Mouse (Mus musculus): ENCODE measurements around the gene Hist1h2bl.
"Not testable (repeated sequence)": the region's sequence is repeated elsewhere in the genome, so short reads cannot be mapped to it uniquely, and the experiment has no call there.

The Hist1h2bl gene

GRCm38 (mm10) chr13:21722373-21722925 is 6.5 kb upstream of the Hist1h2bl start:
- no peak for DNase-seq

GRCm38 (mm10) chr13:21721757-21722372 is 5.9 kb upstream of the Hist1h2bl start, which contains the start of gene Hist1h2bm:
Gene Hist1h2bm (plus strand): TSS chr13:21722044.
- DNase-seq, result peak; percentile 11 to 52

GRCm38 (mm10) chr13:21721107-21721756 is 5.3 kb upstream of the Hist1h2bl start:
- not testable (repeated sequence) for DNase-seq

DNA sequence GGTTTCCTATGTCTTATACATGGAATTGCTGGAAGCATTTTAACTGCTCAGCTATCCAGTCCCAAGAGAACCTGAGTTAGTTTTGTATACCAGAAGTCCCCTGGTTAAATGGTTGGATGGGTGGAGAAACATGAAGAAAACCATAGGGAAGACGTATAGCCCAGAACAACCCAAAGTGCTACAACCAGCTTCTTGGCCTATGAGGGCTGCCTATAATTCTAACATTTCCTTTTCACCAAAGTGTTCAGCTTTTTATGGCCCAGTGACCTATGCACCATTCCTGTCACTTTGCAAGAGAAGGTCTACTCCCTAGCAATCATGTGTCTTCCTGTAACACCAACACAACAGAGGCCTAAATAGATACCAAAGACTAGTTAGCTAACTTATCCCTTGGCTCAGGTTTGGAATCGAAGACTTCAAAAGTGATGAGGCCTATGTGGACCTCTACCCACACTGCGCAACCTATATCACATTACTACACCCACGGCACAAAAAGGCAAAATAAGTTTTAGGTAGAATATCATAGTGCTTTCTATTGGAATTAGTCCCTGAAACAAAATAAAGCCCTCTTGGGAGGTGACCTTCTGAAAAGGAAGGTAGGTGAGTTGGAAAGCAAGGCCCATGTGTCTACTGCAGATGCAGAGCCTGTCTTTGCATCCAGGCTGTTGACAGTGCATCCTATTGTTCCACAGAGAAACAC is 2.6 kb upstream of the Hist1h2bl start:
- no peak for DNase-seq

GRCm38 (mm10) chr13:21717397-21718357 is 1.7 kb upstream of the Hist1h2bl start, which contains the start of gene Hist1h3h:
Gene Hist1h3h (plus strand): TSS chr13:21717659.
- DNase-seq, result peak; percentile 41 to 46

DNA sequence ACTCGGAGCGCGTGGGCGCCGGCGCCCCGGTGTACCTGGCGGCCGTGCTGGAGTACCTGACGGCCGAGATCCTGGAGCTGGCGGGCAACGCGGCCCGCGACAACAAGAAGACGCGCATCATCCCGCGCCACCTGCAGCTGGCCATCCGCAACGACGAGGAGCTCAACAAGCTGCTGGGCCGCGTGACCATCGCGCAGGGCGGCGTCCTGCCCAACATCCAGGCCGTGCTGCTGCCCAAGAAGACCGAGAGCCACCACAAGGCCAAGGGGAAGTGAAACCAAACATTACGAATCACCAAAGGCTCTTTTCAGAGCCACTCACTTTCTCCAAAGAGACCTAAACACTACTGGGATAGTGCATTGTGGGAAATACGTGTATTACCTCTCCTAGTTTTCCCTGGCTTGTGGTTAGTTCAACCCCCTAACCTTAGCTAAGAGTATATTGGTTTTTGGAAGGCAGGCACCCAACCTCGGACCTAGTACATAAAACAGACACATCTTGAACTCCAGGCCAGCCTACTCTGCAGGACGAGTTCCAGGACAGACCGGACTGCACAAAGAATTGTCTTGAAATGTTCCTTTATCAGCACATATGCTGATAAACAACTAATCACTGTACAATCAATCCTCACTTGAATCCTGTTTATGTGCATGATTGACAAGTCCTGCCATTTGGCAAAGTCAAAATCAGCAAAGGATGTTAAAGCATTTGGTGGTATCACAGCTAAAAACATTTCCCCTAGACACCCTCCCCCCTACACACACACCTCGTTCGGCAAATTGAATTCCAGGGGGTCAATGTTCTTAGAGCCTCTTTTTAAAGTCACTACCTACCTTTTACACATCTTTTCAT is 823 bp upstream of the Hist1h2bl start:
- not testable (repeated sequence) for DNase-seq

GRCm38 (mm10) chr13:21715131-21715863 is 646 bp downstream of the Hist1h2bl start:
- no peak for DNase-seq

DNA sequence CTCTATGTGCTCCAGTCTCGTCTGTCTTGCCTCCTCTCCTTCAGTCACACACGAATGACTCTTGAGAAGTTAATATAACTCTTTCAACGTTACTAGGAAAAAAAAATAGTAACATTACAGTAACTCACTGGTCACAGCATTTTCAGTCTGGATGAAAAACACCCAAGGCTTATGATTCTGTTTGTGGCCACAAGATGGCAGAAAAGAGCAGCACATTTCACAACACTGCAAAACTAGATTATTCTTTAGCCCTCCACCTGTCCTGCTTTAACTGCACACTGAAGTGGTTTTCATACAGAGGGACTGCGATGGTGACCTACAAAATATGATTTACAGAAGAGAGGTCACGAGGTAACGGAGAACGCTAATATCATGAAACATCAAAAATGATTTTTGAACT is 1.2 kb downstream of the Hist1h2bl start:
- peak; percentile 37 to 66 for DNase-seq

- DNase-seq, result no peak
These were observed 4.2 kb downstream of the Hist1h2bl start for GRCm38 (mm10) chr13:21711698-21712097.

DNA sequence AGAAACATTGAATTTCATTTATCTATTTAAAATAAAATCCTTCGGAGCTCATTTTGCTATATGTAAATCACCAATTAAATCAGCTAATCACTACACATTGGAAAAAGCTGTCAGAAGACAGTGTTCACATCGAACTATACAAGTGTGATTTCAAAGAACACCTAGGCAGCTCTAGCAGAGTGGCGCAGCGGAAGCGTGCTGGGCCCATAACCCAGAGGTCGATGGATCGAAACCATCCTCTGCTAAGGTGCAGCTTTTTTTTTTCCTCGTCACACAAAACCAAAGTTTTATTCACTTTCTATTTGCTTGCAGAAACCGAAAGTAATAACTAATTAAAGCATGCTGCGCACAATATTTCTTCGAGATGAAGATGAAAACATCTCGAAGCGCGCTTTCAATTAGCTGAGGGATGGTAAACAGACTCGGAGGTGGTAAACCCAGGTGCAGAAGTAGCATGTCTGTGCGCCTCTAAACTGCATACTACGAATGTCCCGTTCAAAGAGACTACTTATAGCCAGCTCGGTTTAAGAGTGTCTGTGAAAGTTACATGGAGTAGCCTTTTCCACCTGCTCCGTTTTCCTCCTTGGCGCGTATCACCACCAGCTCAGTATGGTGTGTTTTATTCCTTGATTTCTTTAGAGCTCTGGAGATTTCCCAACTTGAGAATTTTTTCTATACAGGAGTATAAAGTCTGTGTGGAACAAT is 5.0 kb downstream of the Hist1h2bl start:
- DNase-seq, result peak; percentile 60 to 80

- peak; percentile 73 to 87 for DNase-seq
These were observed 5.8 kb downstream of the Hist1h2bl start for GRCm38 (mm10) chr13:21710031-21710711.

- no peak for DNase-seq
These were observed 9.3 kb downstream of the Hist1h2bl start for GRCm38 (mm10) chr13:21706669-21707068.

GRCm38 (mm10) chr13:21697811-21698210 is 18.1 kb downstream of the Hist1h2bl start, which contains the start of gene Olfr1359:
Gene Olfr1359 (plus strand): TSS chr13:21698111.
- DNase-seq, result no peak

GRCm38 (mm10) chr13:21677305-21677704 is 38.6 kb downstream of the Hist1h2bl start, which contains the start of gene Olfr1360:
Gene Olfr1360 (minus strand): TSS chr13:21677405.
- no peak for DNase-seq
